Comparison of ENCODE assay signal across 8 mouse cellular contexts in the genomic region with DNA sequence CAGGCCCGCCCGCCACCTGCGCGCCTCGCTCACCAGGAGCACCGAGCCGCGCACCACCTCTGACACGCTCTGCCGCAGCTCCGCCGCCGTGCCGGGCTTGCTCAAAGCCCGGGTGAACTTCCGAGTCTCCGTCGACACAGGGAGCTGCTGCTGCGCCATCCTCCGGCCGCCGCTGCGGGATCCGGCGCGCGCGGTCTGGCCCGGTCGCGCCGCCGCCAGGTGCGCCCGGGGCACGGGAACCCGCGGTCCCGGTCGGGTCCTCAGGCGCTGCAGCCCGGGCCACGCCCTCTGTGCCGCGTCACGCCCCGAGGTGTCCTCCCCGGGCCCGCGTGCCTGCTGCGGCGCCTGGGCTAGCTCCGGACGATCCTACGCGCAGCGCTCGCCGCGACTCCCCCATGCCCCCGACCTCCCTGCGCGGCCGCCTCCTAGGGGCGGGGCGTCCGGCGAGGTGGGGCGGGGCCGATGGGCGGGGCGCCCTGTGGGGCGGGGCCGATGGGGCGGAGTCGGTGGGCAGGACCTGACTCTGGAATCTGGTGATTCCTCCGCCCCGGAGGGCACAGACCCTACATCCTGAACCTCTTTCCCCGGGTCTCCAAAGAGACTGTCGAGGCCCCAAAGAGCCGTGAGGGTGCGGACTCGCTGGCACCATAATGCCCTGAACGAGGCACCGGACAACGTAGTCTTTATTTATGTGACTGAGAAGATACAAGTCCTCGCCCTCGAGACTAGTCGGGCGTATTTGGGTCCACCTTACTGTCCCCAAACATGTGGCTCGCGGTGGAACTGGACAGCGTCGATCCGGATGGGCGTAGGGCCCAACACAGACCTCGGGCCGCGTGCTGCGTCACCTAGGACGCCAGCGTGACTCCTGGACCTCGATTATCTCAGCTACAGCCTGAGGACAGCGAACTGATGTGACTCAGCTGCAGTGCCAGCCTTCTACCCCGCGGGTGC. TPM values are rescaled to one million over a fixed set of nuclear protein-coding genes. Genes with fewer than 3 reads are reported as not detected.
A peak's percentile ranks its signal among the peaks of the same experiment; 100 is the strongest.
DNase-seq lines count a peak whose midpoint lies in the region; ATAC-seq lines count a peak whose summit lies in the region.

A gene (minus strand): TSS at position 381 of the 954 bp plus-strand sequence.

- H3K27ac ChIP-seq in hindbrain, embryonic 15.5 days (replicated peaks): peak within 1 kb of the TSS; percentile 86

- peak; percentile 87 for ATAC-seq in hindbrain, embryonic 15.5 days (ENCODE audit: low FRiP score, low read depth)

- H3K4me2 ChIP-seq in hindbrain, embryonic 15.5 days: peak within 1 kb of the TSS; percentile 91

- peak; percentile 84 for DNase-seq in T-cell, adult 2 months (ENCODE audit: low spot score)
- DNase-seq in cerebellum, postnatal 36 days: peak; percentile 83 to 85
- DNase-seq in frontal cortex, postnatal 36 days (ENCODE audit: low spot score in 2 of 2): peak; percentile 81 to 82
- DNase-seq in left cerebral cortex, adult 11 months (ENCODE audit: low spot score): peak; percentile 75
- DNase-seq in lung, postnatal 4 days: peak; percentile 91 to 97
- DNase-seq in retina, postnatal 7 days (ENCODE audit: low read depth, low spot score): peak; percentile 83
- DNase-seq in urinary bladder, adult 2 months (ENCODE audit: low spot score): peak; percentile 89

- under 1% methylated on average over 71 of the region's 106 CpGs for WGBS in hindbrain, embryonic 15.5 days

- H3K4me1 ChIP-seq in hindbrain, embryonic 15.5 days (replicated peaks): peaks cover 13% of the 10 kb centered on the region

- H3K27me3 ChIP-seq in hindbrain, embryonic 15.5 days: peaks cover 4% of the 10 kb centered on the region

- H3K36me3 ChIP-seq in hindbrain, embryonic 15.5 days: no peaks in the 10 kb centered on the region

- no peaks in the 10 kb centered on the region for H3K9me3 ChIP-seq in hindbrain, embryonic 15.5 days

- H3K9ac ChIP-seq in hindbrain, embryonic 15.5 days: peak within 1 kb of the TSS; percentile 66

- H3K4me3 ChIP-seq in hindbrain, embryonic 15.5 days: peak within 1 kb of the TSS; percentile 80

RNA-seq across cellular contexts. Expression of the gene that starts here (rescaled TPM):
- polyA plus RNA-seq in hindbrain, embryonic 15.5 days (2015; fragmentation: Nextera tagmentation; extraction: Ambion mirVana): 11.0 and 12.1 TPM in 2 replicates
- polyA plus RNA-seq in urinary bladder, adult 2 months (2012; rRNA removed): 48.7 and 54.2 TPM in 2 replicates

Comparison
In these comparisons a context has a peak if more than half of its experiments do, and no peak if none do; other contexts are left out.
1. Peak in every context shown above with its lines: DNase-seq, ATAC-seq, H3K4me3 ChIP-seq and H3K27ac ChIP-seq.